Mouse (Mus musculus) embryonic facial prominence, embryonic 13.5 days (tissue): Measurements from ENCODE around the gene Ahdc1. TPM values are rescaled to one million over a fixed set of nuclear protein-coding genes. Genes with fewer than 3 reads are reported as not detected.
A peak's percentile ranks its signal among the peaks of the same experiment; 100 is the strongest.

Experiments
- ATAC-seq: fragments of 200-750 bp; cut with Nextera tagmentation; 2 replicates; pipeline ENCODE4 v1.8.0; 2017; ENCODE audit warnings: low read depth; ENCODE audit not compliant: insufficient number of reproducible peaks, insufficient read depth, low FRiP score, low TSS enrichment
- H3K27ac ChIP-seq: fragments of 300-500 bp; sonication (generic); 2 replicates; pipeline ENCODE4 v1.5.1; 2015; ENCODE audit warnings: moderate library complexity, mild to moderate bottlenecking, inconsistent platforms
- H3K27me3 ChIP-seq: fragments of 300-500 bp; sonication (generic); 2 replicates; pipeline ENCODE4 v1.6.1; 2015; ENCODE audit warnings: mild to moderate bottlenecking, inconsistent platforms
- H3K36me3 ChIP-seq: fragments of 300-500 bp; sonication (generic); 2 replicates; pipeline ENCODE4 v1.6.1; 2015; ENCODE audit warnings: mild to moderate bottlenecking, inconsistent platforms
- H3K4me1 ChIP-seq: fragments of 300-500 bp; sonication (generic); 2 replicates; pipeline ENCODE4 v1.6.1; 2015; ENCODE audit warnings: inconsistent platforms
- H3K4me2 ChIP-seq: fragments of 300-500 bp; sonication (generic); 2 replicates; pipeline ENCODE4 v1.6.1; 2015; ENCODE audit warnings: moderate library complexity, mild to moderate bottlenecking, inconsistent platforms
- H3K4me3 ChIP-seq: fragments of 300-500 bp; sonication (generic); 2 replicates; pipeline ENCODE4 v1.5.1; 2015; ENCODE audit warnings: mild to moderate bottlenecking, inconsistent platforms
- H3K9ac ChIP-seq: fragments of 300-500 bp; sonication (generic); 2 replicates; pipeline ENCODE4 v1.6.1; 2015; ENCODE audit warnings: mild to moderate bottlenecking, inconsistent platforms
- H3K9me3 ChIP-seq: fragments of 300-500 bp; sonication (generic); 2 replicates; pipeline ENCODE4 v1.6.1; 2016; ENCODE audit warnings: inconsistent platforms
- WGBS: fragments of 180-500 bp; shearing (Covaris S2); methylation state at CpG from one replicate; pipeline ENCODE4 v1.1.7; 2015; ENCODE audit warnings: mixed read lengths; 5-methylcytosine and 5-hydroxymethylcytosine counted together
- polyA plus RNA-seq: library from polyadenylated mRNA; unstranded; fragments of >200 nt; fragmentation: Nextera tagmentation; extraction: Ambion mirVana; gene quantifications from 2 replicates; pipeline ENCODE4 v1.2.1, GENCODE M21; 2015

Ahdc1 gene
- polyA plus RNA-seq, 1 experiment from 2014 or later: 12.8 TPM

- H3K36me3 ChIP-seq: no peaks in the 10 kb centered on the region
- no peaks in the 10 kb centered on the region for H3K9me3 ChIP-seq
- WGBS: 77% methylated on average over 6 of the region's 6 CpGs
- no peaks in the 10 kb centered on the region for H3K27me3 ChIP-seq
- peak overlapping the region; percentile 51; the same call in 1 of the 2 replicates for H3K9ac ChIP-seq
- no peak overlapping the region for H3K4me3 ChIP-seq
- no peak for ATAC-seq
- peak overlapping the region; percentile 75 for H3K27ac ChIP-seq
- peaks cover 78% of the 10 kb centered on the region for H3K4me1 ChIP-seq
- H3K4me2 ChIP-seq: no peak overlapping the region
Measured at GRCm38 (mm10) chr4:133087177-133087714, 76.2 kb downstream of the Ahdc1 start.

- no peak for ATAC-seq
- H3K4me1 ChIP-seq: peaks cover 84% of the 10 kb centered on the region
- H3K9me3 ChIP-seq: no peaks in the 10 kb centered on the region
- peak overlapping the region; percentile 51; the same call in 1 of the 2 replicates for H3K9ac ChIP-seq
- no peaks in the 10 kb centered on the region for H3K36me3 ChIP-seq
- no peak overlapping the region for H3K4me2 ChIP-seq
- 29% methylated on average over 8 of the region's 8 CpGs for WGBS
- peak overlapping the region; percentile 75 for H3K27ac ChIP-seq
- no peaks in the 10 kb centered on the region for H3K27me3 ChIP-seq
- no peak overlapping the region for H3K4me3 ChIP-seq
Measured at GRCm38 (mm10) chr4:133087835-133088234, 76.8 kb downstream of the Ahdc1 start.

GRCm38 (mm10) chr4:133089319-133089718 lies 78.3 kb downstream of the Ahdc1 start:
- 66% methylated on average over 9 of the region's 9 CpGs for WGBS
- H3K9ac ChIP-seq: no peak overlapping the region
- no peak overlapping the region for H3K4me3 ChIP-seq
- H3K36me3 ChIP-seq: no peaks in the 10 kb centered on the region
- no peak overlapping the region for H3K4me2 ChIP-seq
- ATAC-seq: no peak
- no peaks in the 10 kb centered on the region for H3K9me3 ChIP-seq
- peak overlapping the region; percentile 97; the same call in 1 of the 2 replicates for H3K27ac ChIP-seq
- H3K4me1 ChIP-seq: peaks cover 87% of the 10 kb centered on the region
- no peaks in the 10 kb centered on the region for H3K27me3 ChIP-seq

- H3K9ac ChIP-seq: no peak overlapping the region
Measured at GRCm38 (mm10) chr4:133089802-133090201, 78.7 kb downstream of the Ahdc1 start.

GRCm38 (mm10) chr4:133090276-133090719 lies 79.2 kb downstream of the Ahdc1 start:
- WGBS: 11% methylated on average over 8 of the region's 8 CpGs
- Histone ChIP-seq H3K4me3 (no peak overlapping the region), H3K9me3 (no peaks in the 10 kb centered on the region), H3K36me3 (no peaks in the 10 kb centered on the region), H3K4me2 (peak overlapping the region; percentile 43), H3K9ac (peak overlapping the region; percentile 59; the same call in 1 of the 2 replicates), H3K27ac (peak overlapping the region; percentile 97), H3K27me3 (no peaks in the 10 kb centered on the region), H3K4me1 (peaks cover 87% of the 10 kb centered on the region)
- ATAC-seq: peak; percentile 17; the same call in 1 of the 2 replicates

More at GRCm38 (mm10) chr4:133089802-133090201, 78.7 kb downstream of the Ahdc1 start:
- no peak overlapping the region for H3K4me3 ChIP-seq
- no peaks in the 10 kb centered on the region for H3K9me3 ChIP-seq
- 0 out of 2 replicates have a peak overlapping the region, but pooled peaks have one; percentile 43 for H3K4me2 ChIP-seq
- H3K36me3 ChIP-seq: no peaks in the 10 kb centered on the region
- no peak for ATAC-seq
- 73% methylated on average over 4 of the region's 4 CpGs for WGBS
- H3K27me3 ChIP-seq: no peaks in the 10 kb centered on the region
- peaks cover 87% of the 10 kb centered on the region for H3K4me1 ChIP-seq
- H3K27ac ChIP-seq: peak overlapping the region; percentile 97

GRCm38 (mm10) chr4:133090720-133091458 lies 79.8 kb downstream of the Ahdc1 start:
- ATAC-seq: peak; percentile 63

GRCm38 (mm10) chr4:133091459-133091785 lies 80.4 kb downstream of the Ahdc1 start:
- Histone ChIP-seq H3K4me3 (no peak overlapping the region), H3K4me1 (peaks cover 81% of the 10 kb centered on the region), H3K9me3 (no peaks in the 10 kb centered on the region), H3K36me3 (no peaks in the 10 kb centered on the region), H3K27me3 (no peaks in the 10 kb centered on the region), H3K4me2 (peak overlapping the region; percentile 43), H3K9ac (0 out of 2 replicates have a peak overlapping the region, but pooled peaks have one; percentile 59), H3K27ac (peak overlapping the region; percentile 97)
- 51% methylated on average over 4 of the region's 4 CpGs for WGBS
- ATAC-seq: no peak

More at GRCm38 (mm10) chr4:133090720-133091458, 79.8 kb downstream of the Ahdc1 start:
- WGBS: 9% methylated on average over 18 of the region's 18 CpGs
- no peaks in the 10 kb centered on the region for H3K9me3 ChIP-seq
- peak overlapping the region; percentile 43 for H3K4me2 ChIP-seq
- peaks cover 86% of the 10 kb centered on the region for H3K4me1 ChIP-seq
- H3K36me3 ChIP-seq: no peaks in the 10 kb centered on the region
- no peaks in the 10 kb centered on the region for H3K27me3 ChIP-seq
- H3K27ac ChIP-seq: peak overlapping the region; percentile 97
- 0 out of 2 replicates have a peak overlapping the region, but pooled peaks have one; percentile 12 for H3K4me3 ChIP-seq
- peak overlapping the region; percentile 59; the same call in 1 of the 2 replicates for H3K9ac ChIP-seq

- Histone ChIP-seq H3K4me2 (peak overlapping the region; percentile 51), H3K4me1 (peaks cover 73% of the 10 kb centered on the region), H3K27ac (peak overlapping the region; percentile 97), H3K36me3 (no peaks in the 10 kb centered on the region), H3K27me3 (no peaks in the 10 kb centered on the region), H3K9me3 (no peaks in the 10 kb centered on the region), H3K4me3 (peak overlapping the region; percentile 23; the same call in 1 of the 2 replicates), H3K9ac (peak overlapping the region; percentile 65)
- no peak for ATAC-seq
- 8% methylated on average over 18 of the region's 18 CpGs for WGBS
Measured at GRCm38 (mm10) chr4:133092453-133092901, 81.4 kb downstream of the Ahdc1 start.

- no peaks in the 10 kb centered on the region for H3K36me3 ChIP-seq
- no peak overlapping the region for H3K4me3 ChIP-seq
- no peaks in the 10 kb centered on the region for H3K27me3 ChIP-seq
- no peak for ATAC-seq
- 71% methylated on average over 6 of the region's 6 CpGs for WGBS
- no peaks in the 10 kb centered on the region for H3K9me3 ChIP-seq
- no peak overlapping the region for H3K9ac ChIP-seq
- peaks cover 67% of the 10 kb centered on the region for H3K4me1 ChIP-seq
- peak overlapping the region; percentile 97; the same call in 1 of the 2 replicates for H3K27ac ChIP-seq
- no peak overlapping the region for H3K4me2 ChIP-seq
Measured at GRCm38 (mm10) chr4:133093056-133093455, 82.0 kb downstream of the Ahdc1 start.

- 20% methylated on average over 6 of the region's 6 CpGs for WGBS
- Histone ChIP-seq H3K27me3 (no peaks in the 10 kb centered on the region), H3K4me3 (no peak overlapping the region), H3K9me3 (no peaks in the 10 kb centered on the region), H3K36me3 (no peaks in the 10 kb centered on the region), H3K4me2 (no peak overlapping the region), H3K27ac (peak overlapping the region; percentile 75), H3K4me1 (peaks cover 65% of the 10 kb centered on the region), H3K9ac (peak overlapping the region; percentile 44; the same call in 1 of the 2 replicates)
- ATAC-seq: no peak
Measured at GRCm38 (mm10) chr4:133093481-133094033, 82.5 kb downstream of the Ahdc1 start.

GRCm38 (mm10) chr4:133094255-133094654 lies 83.2 kb downstream of the Ahdc1 start:
- H3K27ac ChIP-seq: no peak overlapping the region
- no peaks in the 10 kb centered on the region for H3K36me3 ChIP-seq
- H3K4me3 ChIP-seq: no peak overlapping the region
- no peak overlapping the region for H3K4me2 ChIP-seq
- H3K9me3 ChIP-seq: no peaks in the 10 kb centered on the region
- H3K27me3 ChIP-seq: no peaks in the 10 kb centered on the region
- peak overlapping the region; percentile 32; the same call in 1 of the 2 replicates for H3K9ac ChIP-seq
- ATAC-seq: no peak
- WGBS: 42% methylated on average over 1 of the region's 1 CpGs
- H3K4me1 ChIP-seq: peaks cover 63% of the 10 kb centered on the region
